Mouse (Mus musculus): Measurements from ENCODE around the gene Mgll.

GRCm38 (mm10) chr6:88786732-88787445 lies 62.7 kb downstream of the Mgll start:
- TF ChIP-seq POLR2A (IDR thresholded peaks at IDR 0.05; ENCODE audit: low read depth, low read length), result no peak
- no peak for TF ChIP-seq CTCF (IDR thresholded peaks at IDR 0.05; ENCODE audit: borderline replicate concordance, insufficient read depth, low read length)
